Mouse (Mus musculus): Measurements from ENCODE around the gene Cdkn1c.

Gene Cdkn1c

DNA sequence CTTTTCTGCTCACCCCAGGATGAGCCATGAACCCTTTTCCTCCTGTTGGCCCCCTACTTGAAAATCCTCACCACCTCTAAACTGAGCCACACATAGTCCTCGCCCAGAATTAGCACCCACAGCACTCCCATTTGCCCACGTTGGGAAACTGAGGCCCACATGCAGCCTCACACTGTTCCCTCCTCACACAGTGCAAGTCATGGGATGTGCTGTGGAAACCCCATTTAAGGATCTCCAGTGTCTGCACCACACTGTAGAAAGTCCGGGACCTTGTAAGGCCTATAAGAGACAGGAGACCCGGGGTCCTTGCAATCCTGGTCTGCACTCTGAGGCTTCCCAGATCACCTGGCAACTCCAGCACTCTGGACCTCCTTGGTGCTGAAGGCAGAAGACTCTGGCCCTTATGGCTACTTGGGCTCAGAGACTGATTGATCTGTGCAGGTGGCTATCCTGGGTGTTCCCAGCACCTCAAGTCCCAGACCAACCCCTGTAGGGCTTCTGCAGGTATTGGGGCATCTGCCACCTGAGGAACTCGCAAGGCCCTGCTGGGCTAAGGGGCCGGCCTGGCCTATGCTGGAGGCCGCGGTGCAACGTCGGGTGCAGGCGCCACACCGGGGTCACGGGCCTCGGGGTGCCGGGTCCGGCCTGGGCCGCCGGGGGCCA, 23.5 kb downstream of the Cdkn1c start:
- no peak for DNase-seq (ENCODE audit: low spot score in 2 of 2)

- peak; percentile 54 to 66 for DNase-seq (ENCODE audit: low spot score in 2 of 2)
These were observed 27.5 kb downstream of the Cdkn1c start for GRCm38 (mm10) chr7:143433331-143433730.

GRCm38 (mm10) chr7:143432631-143433030, 28.2 kb downstream of the Cdkn1c start:
- no peak for DNase-seq (ENCODE audit: low spot score in 2 of 2)

- no peak for DNase-seq (ENCODE audit: low spot score in 2 of 2)
These were observed 31.9 kb downstream of the Cdkn1c start for GRCm38 (mm10) chr7:143428814-143429499.

DNA sequence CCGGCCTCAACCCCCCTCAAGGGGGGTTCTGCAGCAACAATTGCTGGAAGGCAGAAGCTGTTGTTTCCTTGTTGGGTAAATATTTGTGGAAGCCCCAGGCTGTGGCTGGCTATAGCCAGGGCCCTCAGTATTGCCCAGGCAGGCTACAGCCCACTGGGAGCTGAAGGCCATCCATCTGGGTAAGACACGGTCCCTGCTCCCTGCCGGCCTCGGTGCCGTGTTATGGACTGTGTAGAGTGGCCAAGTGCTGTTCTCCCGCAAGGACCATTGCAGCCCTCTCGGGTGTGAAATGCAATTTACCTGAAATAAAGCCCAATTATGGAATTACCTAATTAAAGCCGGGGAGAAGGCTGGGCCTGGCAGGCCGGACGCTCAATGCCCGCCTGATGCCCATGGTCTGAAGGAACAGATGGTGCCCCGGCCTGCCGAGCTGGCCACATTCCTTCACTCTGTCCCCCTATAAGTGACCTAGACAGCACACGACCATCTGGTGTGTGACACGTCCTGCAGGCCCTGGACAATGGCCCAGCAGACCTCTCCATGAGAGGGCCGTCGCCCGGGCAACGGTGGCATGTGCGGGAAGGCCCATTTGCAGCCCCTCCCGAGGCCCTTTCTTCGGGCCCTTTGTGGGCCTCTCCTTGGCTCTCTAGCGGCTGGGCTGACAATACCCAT, 32.6 kb downstream of the Cdkn1c start:
- DNase-seq (ENCODE audit: low spot score in 2 of 2), result no peak

DNA sequence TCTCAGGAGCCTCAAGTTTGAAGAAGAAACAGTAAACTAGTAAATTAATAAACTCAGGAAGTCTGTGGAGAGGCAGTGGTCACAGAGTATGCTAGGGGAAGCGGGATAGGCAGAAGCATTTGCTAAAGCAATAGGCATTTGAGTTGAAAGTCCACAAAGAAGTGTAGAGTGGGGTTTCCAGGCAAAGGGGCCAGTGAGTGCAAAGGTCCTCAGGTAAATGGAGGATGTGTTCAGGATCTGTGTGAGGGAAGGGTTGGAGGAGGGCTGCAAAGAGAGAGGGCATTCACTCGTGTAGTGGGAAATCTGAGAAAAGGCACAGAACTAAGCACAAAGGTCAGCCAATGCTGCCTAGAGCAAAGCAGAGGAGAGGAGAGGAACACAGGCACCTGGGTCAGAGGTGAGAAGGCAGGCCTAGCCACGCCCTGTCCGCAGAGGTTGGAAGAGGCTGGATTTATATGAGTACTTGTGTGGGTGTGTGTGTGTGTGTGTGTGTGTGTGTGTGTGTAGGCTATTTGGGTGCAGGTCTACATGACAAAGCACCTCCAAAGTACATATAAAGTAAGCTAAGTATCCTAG, 41.2 kb downstream of the Cdkn1c start:
- no peak for DNase-seq (ENCODE audit: low spot score in 2 of 2)

DNA sequence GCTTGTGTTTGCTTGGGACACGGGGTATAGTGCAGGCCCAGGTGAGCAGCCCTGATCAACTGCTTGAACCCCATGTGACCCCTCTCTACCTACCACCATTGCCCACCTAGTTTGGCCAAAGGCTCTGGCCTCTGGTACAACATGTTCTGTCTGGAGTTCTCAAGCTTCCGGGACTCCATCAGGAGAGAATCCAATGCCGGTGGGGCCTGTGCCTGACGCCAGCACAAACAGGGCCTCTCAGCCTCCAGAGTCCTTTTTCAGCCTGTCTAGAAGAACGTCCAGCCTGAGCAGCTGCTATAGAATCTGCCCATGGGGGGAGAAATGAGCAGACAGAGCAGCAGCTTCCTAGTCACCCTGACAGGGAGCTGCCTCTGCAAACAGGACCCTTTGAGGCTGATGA, 43.0 kb downstream of the Cdkn1c start:
- no peak for DNase-seq (ENCODE audit: low spot score in 2 of 2)

- no peak for DNase-seq (ENCODE audit: low spot score in 2 of 2)
These were observed 44.4 kb downstream of the Cdkn1c start for GRCm38 (mm10) chr7:143416406-143416805.

DNA sequence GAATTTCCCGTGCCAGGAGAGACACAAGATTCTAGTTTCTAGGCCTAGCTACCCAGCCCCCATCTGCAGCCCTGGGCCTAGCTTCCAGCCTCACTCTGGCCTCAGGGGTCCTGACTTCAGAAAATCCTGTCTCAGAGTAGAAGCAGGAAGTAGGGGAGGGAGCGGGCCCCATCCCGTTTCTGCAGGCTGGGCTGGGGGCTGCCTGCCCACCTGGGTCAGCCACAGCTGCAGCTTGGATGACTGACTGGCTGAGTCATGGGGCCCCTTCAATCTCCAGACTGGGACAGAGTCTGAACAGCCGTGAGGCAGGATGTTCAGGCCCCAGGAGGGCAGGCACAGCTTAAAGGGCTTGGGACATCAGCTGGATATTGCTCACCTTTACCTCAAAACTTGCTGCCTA, 45.8 kb downstream of the Cdkn1c start:
- no peak for DNase-seq (ENCODE audit: low spot score in 2 of 2)

DNA sequence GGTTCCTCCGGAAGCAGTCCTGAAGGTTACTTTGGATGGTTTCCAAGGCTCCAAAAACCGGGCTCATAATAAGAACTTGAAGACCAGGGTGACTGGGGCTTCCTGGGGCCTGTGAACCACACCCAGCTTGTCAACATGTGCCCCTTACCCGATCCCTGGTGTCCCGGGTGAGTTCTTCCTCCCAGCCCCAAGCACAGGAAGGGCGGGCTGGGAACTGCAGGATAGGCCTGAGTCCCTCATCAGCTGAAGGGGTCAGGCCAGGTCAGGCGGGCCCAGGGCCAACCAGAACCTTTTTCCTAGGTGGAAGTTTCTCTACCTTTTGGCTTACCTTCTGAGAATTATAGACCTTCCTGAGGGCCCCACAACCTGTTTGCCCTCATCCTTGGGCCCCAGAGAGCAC, 48.2 kb downstream of the Cdkn1c start:
- DNase-seq (ENCODE audit: low spot score in 2 of 2), result no peak

- DNase-seq (ENCODE audit: low spot score in 2 of 2), result no peak
These were observed 52.2 kb downstream of the Cdkn1c start for GRCm38 (mm10) chr7:143408615-143409021.
